Mouse (Mus musculus) intestine, postnatal 0 days (tissue): ENCODE measurements at regions not wholly inside any gene's neighbourhood (a gene's known extent, or its start where the extent isn't known, plus 50 kb on each side); places are given as distances from the start of the nearest gene placed in this dataset.

Source experiments
- ATAC-seq: fragments of 200-750 bp; cut with Nextera tagmentation; 2 replicates; pipeline ENCODE4 v1.8.0; 2017; ENCODE audit warnings: mild to moderate bottlenecking, moderate TSS enrichment, moderate library complexity
- H3K27ac ChIP-seq: fragments of 300-500 bp; sonication (generic); 2 replicates; pipeline ENCODE4 v1.5.1; 2014; ENCODE audit warnings: mild to moderate bottlenecking, low read depth, low read length, moderate library complexity
- H3K27me3 ChIP-seq: fragments of 300-500 bp; sonication (generic); replicated peaks from 2 replicates; pipeline ENCODE4 v1.6.1; 2014; ENCODE audit warnings: low read length, mixed read lengths; ENCODE audit not compliant: control insufficient read depth, insufficient read depth
- H3K36me3 ChIP-seq: fragments of 300-500 bp; sonication (generic); 2 replicates; pipeline ENCODE4 v1.6.1; 2014; ENCODE audit warnings: mild to moderate bottlenecking, moderate library complexity; ENCODE audit not compliant: control insufficient read depth, insufficient read depth
- H3K4me1 ChIP-seq: fragments of 300-500 bp; sonication (generic); replicated peaks from 2 replicates; pipeline ENCODE4 v1.6.1; 2014; ENCODE audit warnings: antibody characterized with exemption, low read length, mixed read lengths; ENCODE audit not compliant: control insufficient read depth, insufficient read depth
- H3K4me2 ChIP-seq: fragments of 300-500 bp; sonication (generic); replicated peaks from 2 replicates; pipeline ENCODE4 v1.6.1; 2014; ENCODE audit warnings: low read depth, mild to moderate bottlenecking, moderate library complexity
- H3K4me3 ChIP-seq: fragments of 300-500 bp; sonication (generic); 2 replicates; pipeline ENCODE4 v1.5.1; 2014; ENCODE audit warnings: low read depth, low read length
- H3K9ac ChIP-seq: fragments of 300-500 bp; sonication (generic); 2 replicates; pipeline ENCODE4 v1.6.1; 2014; ENCODE audit warnings: mild to moderate bottlenecking, low read depth, low read length
- H3K9me3 ChIP-seq: fragments of 300-500 bp; sonication (generic); 2 replicates; pipeline ENCODE4 v1.6.1; 2016; ENCODE audit warnings: mixed run types; ENCODE audit not compliant: control insufficient read depth
- CTCF ChIP-seq: sonication (generic); IDR thresholded peaks from 2 replicates; pipeline ENCODE4 v1.5.1; 2016; ENCODE audit warnings: low read depth, mild to moderate bottlenecking, control low read depth, antibody characterized with exemption, moderate library complexity
- WGBS: fragments of 180-500 bp; shearing (Covaris S2); extraction: QIAGEN DNeasy Blood & Tissue Kit; methylation state at CpG from one replicate; pipeline ENCODE4 v1.1.7; 2014; 5-methylcytosine and 5-hydroxymethylcytosine counted together

GRCm38 (mm10) chr9:87556953-87557394 lies 174.1 kb downstream of the Tbx18 start:
- no peaks in the 10 kb centered on the region for H3K27me3 ChIP-seq
- H3K36me3 ChIP-seq, result no peaks in the 10 kb centered on the region
- H3K27ac ChIP-seq, result no peak overlapping the region
- H3K9me3 ChIP-seq, result no peaks in the 10 kb centered on the region
- no peak for ATAC-seq
- no peak overlapping the region for H3K9ac ChIP-seq
- whole genome bisulfite sequencing, result 18% methylated on average over 8 of the region's 8 CpGs
- TF ChIP-seq CTCF, result no peak
- H3K4me1 ChIP-seq, result no peaks in the 10 kb centered on the region
- H3K4me3 ChIP-seq, result no peak overlapping the region
- H3K4me2 ChIP-seq, result no peak overlapping the region

- WGBS, result 12% methylated on average over 7 of the region's 7 CpGs
- Histone ChIP-seq H3K36me3 (no peaks in the 10 kb centered on the region), H3K9ac (no peak overlapping the region), H3K4me3 (no peak overlapping the region), H3K27me3 (no peaks in the 10 kb centered on the region), H3K27ac (no peak overlapping the region), H3K9me3 (no peaks in the 10 kb centered on the region), H3K4me2 (no peak overlapping the region), H3K4me1 (no peaks in the 10 kb centered on the region)
- no peak for ATAC-seq
- TF ChIP-seq CTCF, result no peak
Measured at GRCm38 (mm10) chr9:87556552-87556951, 174.5 kb downstream of the Tbx18 start.

- Histone ChIP-seq H3K4me3 (no peak overlapping the region), H3K4me2 (no peak overlapping the region), H3K36me3 (no peaks in the 10 kb centered on the region), H3K9ac (no peak overlapping the region), H3K27me3 (no peaks in the 10 kb centered on the region), H3K27ac (no peak overlapping the region), H3K4me1 (no peaks in the 10 kb centered on the region), H3K9me3 (no peaks in the 10 kb centered on the region)
- 75% methylated on average over 8 of the region's 8 CpGs for WGBS
- TF ChIP-seq CTCF, result no peak
- ATAC-seq, result no peak
Measured at GRCm38 (mm10) chr9:87533182-87533581, 197.9 kb downstream of the Tbx18 start.

- Histone ChIP-seq H3K27me3 (no peaks in the 10 kb centered on the region), H3K4me1 (no peaks in the 10 kb centered on the region), H3K4me3 (no peak overlapping the region), H3K27ac (no peak overlapping the region), H3K9me3 (no peaks in the 10 kb centered on the region), H3K36me3 (no peaks in the 10 kb centered on the region), H3K4me2 (no peak overlapping the region), H3K9ac (no peak overlapping the region)
- TF ChIP-seq CTCF, result no peak
- 78% methylated on average over 2 of the region's 2 CpGs for WGBS
- ATAC-seq, result no peak
Measured at GRCm38 (mm10) chr9:87529908-87530307, 201.2 kb downstream of the Tbx18 start.

- Histone ChIP-seq H3K9ac (no peak overlapping the region), H3K9me3 (no peaks in the 10 kb centered on the region), H3K36me3 (no peaks in the 10 kb centered on the region), H3K27ac (no peak overlapping the region), H3K4me2 (no peak overlapping the region), H3K4me1 (no peaks in the 10 kb centered on the region), H3K27me3 (no peaks in the 10 kb centered on the region), H3K4me3 (no peak overlapping the region)
- no peak for ATAC-seq
- no peak for TF ChIP-seq CTCF
- 72% methylated on average over 5 of the region's 5 CpGs for WGBS
Measured at GRCm38 (mm10) chr9:87524890-87525684, 206.0 kb downstream of the Tbx18 start.

- Histone ChIP-seq H3K4me1 (no peaks in the 10 kb centered on the region), H3K27ac (no peak overlapping the region), H3K4me2 (no peak overlapping the region), H3K9ac (no peak overlapping the region), H3K27me3 (no peaks in the 10 kb centered on the region), H3K9me3 (no peaks in the 10 kb centered on the region), H3K4me3 (no peak overlapping the region), H3K36me3 (no peaks in the 10 kb centered on the region)
- no peak for ATAC-seq
- no peak for TF ChIP-seq CTCF
- WGBS, result 67% methylated on average over 4 of the region's 4 CpGs
Measured at GRCm38 (mm10) chr9:87510683-87511082, 220.4 kb downstream of the Tbx18 start.
